Mouse (Mus musculus) G1E (cell line): ENCODE measurements around the gene Pla2g3.

Experiments
- CTCF ChIP-seq: IDR thresholded peaks from 2 replicates; pipeline ENCODE4 v1.5.1; 2012; ENCODE audit warnings: low read depth, low read length, inconsistent platforms, mixed read lengths
- TAL1 ChIP-seq: conservative IDR thresholded peaks from 2 replicates; pipeline ENCODE4 v1.6.1; 2012; ENCODE audit warnings: low read depth, low read length, inconsistent platforms, mixed read lengths

GRCm38 (mm10) chr11:3535406-3535986 is 47.4 kb downstream of the Pla2g3 start:
- TF ChIP-seq CTCF = peak; percentile 27; the same call in 1 of the 2 replicates
- no peak for TF ChIP-seq TAL1
